Mouse (Mus musculus): ENCODE measurements around the gene Ctf1.

GRCm38 (mm10) chr7:127753158-127753557, 40.6 kb downstream of the Ctf1 start:
- no peak for TF ChIP-seq CTCF (IDR thresholded peaks at IDR 0.05; ENCODE audit: extremely low read depth, insufficient read depth, low read length)
- no peak for TF ChIP-seq POLR2A (IDR thresholded peaks at IDR 0.05; ENCODE audit: extremely low read depth, insufficient read depth, low read length)

All from cortical plate, adult 2 months (tissue).